Mouse (Mus musculus) intestine, embryonic 14.5 days (tissue): ENCODE data around the gene Il10ra. TPM values are rescaled to one million over a fixed set of nuclear protein-coding genes. Genes with fewer than 3 reads are reported as not detected.

Source experiments
- ATAC-seq: fragments of 200-750 bp; cut with Nextera tagmentation; replicated peaks from 2 replicates; pipeline ENCODE4 v1.8.0; 2017; ENCODE audit warnings: low read depth, moderate number of reproducible peaks, moderate TSS enrichment, moderate library complexity; ENCODE audit not compliant: low FRiP score, low TSS enrichment
- DNase-seq: peaks from one replicate; pipeline ENCODE4 v3.0.0-alpha.2; 2018; ENCODE audit warnings: low spot score
- H3K27ac ChIP-seq: fragments of 300-500 bp; sonication (generic); 2 replicates; pipeline ENCODE4 v1.5.1; 2014; ENCODE audit warnings: low read depth, mild to moderate bottlenecking, control low read depth
- H3K27me3 ChIP-seq: fragments of 300-500 bp; sonication (generic); replicated peaks from 2 replicates; pipeline ENCODE4 v1.6.1; 2014; ENCODE audit warnings: low read length, control low read depth; ENCODE audit not compliant: control insufficient read depth, insufficient read depth
- H3K36me3 ChIP-seq: fragments of 300-500 bp; sonication (generic); 2 replicates; pipeline ENCODE4 v1.6.1; 2014; ENCODE audit warnings: low read length, control low read depth; ENCODE audit not compliant: control insufficient read depth, insufficient read depth
- H3K4me1 ChIP-seq: fragments of 300-500 bp; sonication (generic); replicated peaks from 2 replicates; pipeline ENCODE4 v1.6.1; 2014; ENCODE audit warnings: low read length, control low read depth, mixed read lengths; ENCODE audit not compliant: control insufficient read depth, insufficient read depth
- H3K4me2 ChIP-seq: fragments of 300-500 bp; sonication (generic); 2 replicates; pipeline ENCODE4 v1.6.1; 2014; ENCODE audit warnings: low read length
- H3K4me3 ChIP-seq: fragments of 300-500 bp; sonication (generic); 2 replicates; pipeline ENCODE4 v1.5.1; 2014; ENCODE audit warnings: low read depth, low read length, control low read depth, mixed read lengths
- H3K9ac ChIP-seq: fragments of 300-500 bp; sonication (generic); 2 replicates; pipeline ENCODE4 v1.6.1; 2014; ENCODE audit warnings: mild to moderate bottlenecking, low read length
- H3K9me3 ChIP-seq: fragments of 300-500 bp; sonication (generic); 2 replicates; pipeline ENCODE4 v1.6.1; 2016; ENCODE audit warnings: low read length, control low read depth; ENCODE audit not compliant: control insufficient read depth
- WGBS: fragments of 180-500 bp; shearing (Covaris S2); extraction: QIAGEN DNeasy Blood & Tissue Kit; methylation state at CpG from one replicate; pipeline ENCODE4 v1.1.7; 2014; 5-methylcytosine and 5-hydroxymethylcytosine counted together
- polyA plus RNA-seq: library from polyadenylated mRNA; unstranded; fragments of >200 nt; fragmentation: Nextera tagmentation; extraction: Ambion mirVana; gene quantifications from 2 replicates; pipeline ENCODE4 v1.2.1, GENCODE M21; 2014

The Il10ra gene
- polyA plus RNA-seq, 1 experiment from 2014 or later = 1.3 TPM

DNA sequence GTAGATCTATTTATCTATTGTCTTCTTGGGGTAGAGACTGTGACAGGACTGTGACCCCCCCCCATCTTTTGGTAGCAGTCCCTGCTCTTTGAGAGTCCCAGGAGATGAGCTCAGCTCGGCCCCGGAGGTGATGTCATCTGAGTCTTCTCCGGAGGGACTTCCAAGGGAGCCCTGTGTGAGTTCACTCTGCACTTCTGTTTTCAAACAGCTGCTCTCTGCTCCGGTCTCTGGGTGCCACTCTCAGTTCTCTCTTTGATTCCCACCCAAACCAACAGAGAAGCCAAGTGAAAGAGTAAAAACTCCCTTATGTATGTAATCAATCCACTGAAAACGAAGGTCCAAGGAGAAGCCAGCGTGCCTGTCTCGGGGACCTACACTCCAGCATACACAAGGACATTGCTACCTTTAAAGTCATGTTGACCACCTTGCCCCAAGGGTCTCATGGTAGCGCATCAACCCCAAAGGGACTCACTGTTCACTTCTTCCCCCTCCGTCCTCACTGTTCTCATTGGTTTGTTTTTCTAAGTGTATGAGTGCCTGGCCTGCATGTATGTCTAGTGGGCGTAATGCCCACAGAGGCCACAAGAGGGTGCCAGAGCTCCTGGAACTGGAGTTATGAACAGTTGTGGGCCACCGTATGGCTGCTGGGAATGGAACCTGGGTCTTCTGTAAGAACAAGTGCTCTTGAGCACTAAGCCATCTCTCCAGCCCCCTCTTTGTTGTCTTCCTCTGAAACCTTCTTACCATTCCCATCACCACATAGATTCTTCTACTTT is 30.5 kb upstream of the Il10ra start:
- no peak overlapping the region for H3K9ac ChIP-seq

GRCm38 (mm10) chr9:45294210-45295011 is 25.5 kb upstream of the Il10ra start:
- Histone ChIP-seq H3K27me3 (no peaks in the 10 kb centered on the region), H3K27ac (no peak overlapping the region), H3K4me2 (no peak overlapping the region), H3K36me3 (no peaks in the 10 kb centered on the region), H3K9ac (no peak overlapping the region), H3K9me3 (no peaks in the 10 kb centered on the region), H3K4me3 (no peak overlapping the region), H3K4me1 (no peaks in the 10 kb centered on the region)
- DNase-seq = no peak
- no peak for ATAC-seq
- 38% methylated on average over 10 of the region's 10 CpGs for WGBS

More for the DNA sequence above, 30.5 kb upstream of the Il10ra start:
- Histone ChIP-seq H3K27me3 (no peaks in the 10 kb centered on the region), H3K4me3 (no peak overlapping the region), H3K4me2 (no peak overlapping the region), H3K36me3 (no peaks in the 10 kb centered on the region), H3K9me3 (no peaks in the 10 kb centered on the region), H3K27ac (no peak overlapping the region), H3K4me1 (peaks cover 5% of the 10 kb centered on the region; the same call in 1 of the 2 replicates)
- peak; percentile 68 for DNase-seq
- no peak for ATAC-seq
- 78% methylated on average over 11 of the region's 11 CpGs for WGBS

DNA sequence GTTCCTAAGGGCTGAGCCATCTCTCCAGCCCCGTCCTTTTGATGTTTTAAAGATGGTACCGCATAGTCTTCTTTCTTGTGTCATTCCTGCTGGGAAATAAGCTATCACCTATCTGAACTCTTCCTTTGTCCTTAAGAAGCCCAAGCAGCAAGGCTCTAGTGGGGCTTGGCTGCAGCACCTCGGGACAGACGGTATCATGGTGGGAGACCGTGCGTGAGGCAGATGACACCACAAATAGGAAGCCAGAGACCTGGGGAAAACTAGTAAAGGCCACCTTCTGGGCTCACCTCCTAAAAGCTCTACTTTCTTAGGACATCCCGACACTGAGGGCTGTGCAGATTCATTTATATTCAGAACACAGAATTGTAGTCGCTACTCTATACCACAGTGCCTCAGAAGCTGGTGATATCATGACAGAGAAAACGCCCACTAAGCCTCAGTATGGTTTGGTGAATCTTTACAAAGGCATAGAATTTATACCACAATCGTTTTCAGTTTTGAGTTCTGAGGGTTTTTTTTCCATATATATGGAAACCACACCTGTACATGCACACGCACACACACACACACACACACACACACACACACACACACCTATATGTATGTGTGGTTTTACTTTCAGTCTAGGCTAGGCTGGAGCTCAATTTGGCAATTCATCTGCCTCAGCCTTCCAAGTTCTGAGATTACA is 22.7 kb upstream of the Il10ra start:
- Histone ChIP-seq H3K27ac (no peak overlapping the region), H3K4me1 (no peaks in the 10 kb centered on the region), H3K27me3 (no peaks in the 10 kb centered on the region), H3K36me3 (no peaks in the 10 kb centered on the region), H3K9ac (no peak overlapping the region), H3K4me3 (no peak overlapping the region), H3K9me3 (no peaks in the 10 kb centered on the region), H3K4me2 (no peak overlapping the region)
- WGBS = 84% methylated on average over 11 of the region's 11 CpGs
- no peak for ATAC-seq
- DNase-seq = no peak

GRCm38 (mm10) chr9:45282466-45282865 is 13.5 kb upstream of the Il10ra start:
- 82% methylated on average over 5 of the region's 5 CpGs for WGBS
- H3K9me3 ChIP-seq = no peaks in the 10 kb centered on the region
- no peak for DNase-seq
- H3K4me1 ChIP-seq = no peaks in the 10 kb centered on the region
- no peaks in the 10 kb centered on the region for H3K27me3 ChIP-seq
- no peaks in the 10 kb centered on the region for H3K36me3 ChIP-seq
- H3K27ac ChIP-seq = no peak overlapping the region
- H3K4me3 ChIP-seq = no peak overlapping the region
- no peak for ATAC-seq
- H3K4me2 ChIP-seq = no peak overlapping the region
- no peak overlapping the region for H3K9ac ChIP-seq

DNA sequence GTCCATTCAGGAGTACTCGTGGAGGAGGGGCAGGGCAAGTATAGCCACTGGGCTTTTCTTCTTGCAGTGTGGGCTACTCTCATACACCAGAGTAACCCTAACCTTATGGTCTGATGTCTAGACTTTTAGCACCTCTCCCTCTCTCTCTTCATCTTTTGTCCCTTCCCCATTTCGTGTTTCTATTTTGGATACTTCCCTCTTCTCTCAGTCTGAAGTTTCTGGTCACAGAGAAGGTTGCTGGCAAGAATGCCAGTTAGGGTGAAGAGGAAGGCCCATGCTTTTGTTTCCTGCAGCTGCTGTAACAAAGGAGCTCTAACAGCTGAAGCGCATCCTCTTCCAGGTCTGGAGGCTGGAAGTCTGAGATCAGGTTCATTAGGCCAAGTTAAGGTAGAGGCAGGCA is 11.9 kb upstream of the Il10ra start:
- H3K27ac ChIP-seq = no peak overlapping the region
- no peaks in the 10 kb centered on the region for H3K27me3 ChIP-seq
- H3K36me3 ChIP-seq = no peaks in the 10 kb centered on the region
- H3K4me2 ChIP-seq = no peak overlapping the region
- ATAC-seq (no peak), DNase-seq (no peak)
- no peak overlapping the region for H3K4me3 ChIP-seq
- H3K9me3 ChIP-seq = no peaks in the 10 kb centered on the region
- H3K9ac ChIP-seq = no peak overlapping the region
- no peaks in the 10 kb centered on the region for H3K4me1 ChIP-seq
- WGBS = 83% methylated on average over 3 of the region's 3 CpGs

DNA sequence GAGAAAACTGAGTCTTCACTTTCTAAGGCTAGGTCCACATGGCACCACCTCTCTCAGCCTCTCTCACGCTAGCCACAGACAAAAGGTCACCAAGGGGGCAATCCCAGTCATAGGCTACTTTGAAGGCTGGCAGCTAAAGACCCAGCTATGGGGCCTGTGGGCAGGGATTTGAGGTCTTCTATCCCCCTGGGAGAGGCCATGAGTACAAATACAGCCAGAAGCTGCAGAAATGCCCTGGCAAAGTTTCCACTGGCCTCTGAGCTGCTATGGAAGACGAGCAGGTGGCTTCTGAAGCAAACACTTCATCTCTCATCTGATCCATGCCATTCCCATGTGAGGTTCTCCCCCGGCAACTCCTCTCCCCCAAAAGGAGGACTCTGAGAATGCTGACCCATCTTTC is 11.1 kb upstream of the Il10ra start:
- H3K36me3 ChIP-seq = no peaks in the 10 kb centered on the region
- 62% methylated on average over 3 of the region's 3 CpGs for WGBS
- ATAC-seq = no peak
- H3K9ac ChIP-seq = no peak overlapping the region
- H3K27ac ChIP-seq = no peak overlapping the region
- no peak for DNase-seq
- no peak overlapping the region for H3K4me2 ChIP-seq
- no peaks in the 10 kb centered on the region for H3K27me3 ChIP-seq
- H3K4me1 ChIP-seq = no peaks in the 10 kb centered on the region
- no peak overlapping the region for H3K4me3 ChIP-seq
- H3K9me3 ChIP-seq = no peaks in the 10 kb centered on the region

- Histone ChIP-seq H3K9ac (no peak overlapping the region), H3K4me2 (no peak overlapping the region), H3K4me1 (no peaks in the 10 kb centered on the region), H3K4me3 (no peak overlapping the region), H3K27me3 (peaks cover 3% of the 10 kb centered on the region; the same call in 1 of the 2 replicates), H3K27ac (no peak overlapping the region), H3K36me3 (no peaks in the 10 kb centered on the region), H3K9me3 (no peaks in the 10 kb centered on the region)
- 88% methylated on average over 2 of the region's 2 CpGs for WGBS
- DNase-seq (no peak), ATAC-seq (no peak)
Observed at GRCm38 (mm10) chr9:45274635-45275034, 5.7 kb upstream of the Il10ra start.

DNA sequence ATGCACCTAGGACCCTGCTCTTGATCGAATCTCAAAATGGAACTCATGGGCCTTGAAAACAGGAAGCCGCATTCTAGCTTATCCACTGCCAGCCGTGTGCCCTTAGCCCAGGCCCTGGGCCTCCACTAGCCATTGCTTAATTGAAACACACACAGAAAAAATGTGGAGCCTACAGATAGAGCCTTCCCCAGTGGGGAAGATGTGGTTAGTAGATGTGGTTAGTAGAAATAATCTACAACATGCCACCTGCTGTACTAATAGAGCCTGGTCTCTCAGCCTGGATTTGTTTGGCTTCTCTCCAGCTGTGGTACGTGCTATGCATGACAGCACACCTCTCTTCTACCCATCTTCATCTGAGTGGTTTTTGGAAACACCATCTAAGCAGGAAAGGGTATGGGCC is 5.3 kb upstream of the Il10ra start:
- H3K36me3 ChIP-seq = no peaks in the 10 kb centered on the region
- no peak overlapping the region for H3K9ac ChIP-seq
- H3K9me3 ChIP-seq = no peaks in the 10 kb centered on the region
- H3K27me3 ChIP-seq = peaks cover 8% of the 10 kb centered on the region; the same call in 1 of the 2 replicates
- H3K4me2 ChIP-seq = no peak overlapping the region
- 87% methylated on average over 4 of the region's 4 CpGs for WGBS
- H3K4me3 ChIP-seq = no peak overlapping the region
- no peak overlapping the region for H3K27ac ChIP-seq
- H3K4me1 ChIP-seq = no peaks in the 10 kb centered on the region; the same call in 1 of the 2 replicates
- ATAC-seq = no peak
- no peak for DNase-seq
